8 mouse cellular contexts compared by ENCODE assay signal in genomic region chr17:23802746-23803365, GRCm38 (mm10). TPM values are rescaled to one million over a fixed set of nuclear protein-coding genes. Genes with fewer than 3 reads are reported as not detected.
DNase-seq lines count a peak whose midpoint lies in the region; ATAC-seq lines count a peak whose summit lies in the region.

No protein-coding gene starts in this region.

- peak overlapping the region; percentile 94 for H3K4me2 ChIP-seq in heart, embryonic 14.5 days (ENCODE audit: low read length)
- peak overlapping the region; percentile 82 for H3K4me2 ChIP-seq in liver, embryonic 13.5 days
- peak overlapping the region; percentile 78 for H3K4me2 ChIP-seq in stomach, embryonic 16.5 days (ENCODE audit: low read depth, low read length)

- H3K4me3 ChIP-seq in heart, embryonic 14.5 days (ENCODE audit: control insufficient read depth in 1 of 2, insufficient read depth in 1 of 2, low read depth in 1 of 2, low read length in 2 of 2) = peak overlapping the region; percentile 93 to 98
- H3K4me3 ChIP-seq in liver, embryonic 13.5 days (replicated peaks) = peak overlapping the region; percentile 94
- peak overlapping the region; percentile 100 for H3K4me3 ChIP-seq in stomach, embryonic 16.5 days (replicated peaks; ENCODE audit: low read length)

- peak overlapping the region; percentile 90 to 96 for H3K27ac ChIP-seq in heart, embryonic 14.5 days (replicated peaks in 1 of 2; ENCODE audit: control insufficient read depth in 1 of 2, insufficient read depth in 1 of 2, low read depth in 2 of 2, low read length in 2 of 2)
- peak overlapping the region; percentile 96 for H3K27ac ChIP-seq in liver, embryonic 13.5 days
- peak overlapping the region; percentile 96 for H3K27ac ChIP-seq in stomach, embryonic 16.5 days (ENCODE audit: low read length)

- peaks cover 8% of the 10 kb centered on the region for H3K36me3 ChIP-seq in heart, embryonic 14.5 days (ENCODE audit: control insufficient read depth, insufficient read depth, low read length)
- H3K36me3 ChIP-seq in liver, embryonic 13.5 days = peaks cover 13% of the 10 kb centered on the region
- no peaks in the 10 kb centered on the region for H3K36me3 ChIP-seq in stomach, embryonic 16.5 days (ENCODE audit: control insufficient read depth, insufficient read depth, low read length)

- no peaks in the 10 kb centered on the region for H3K27me3 ChIP-seq in heart, embryonic 14.5 days (ENCODE audit: control insufficient read depth, insufficient read depth, low read length)
- no peaks in the 10 kb centered on the region for H3K27me3 ChIP-seq in liver, embryonic 13.5 days
- no peaks in the 10 kb centered on the region for H3K27me3 ChIP-seq in stomach, embryonic 16.5 days (ENCODE audit: control insufficient read depth, insufficient read depth, low read length)

- H3K9me3 ChIP-seq in heart, embryonic 14.5 days (ENCODE audit: control insufficient read depth, low read length) = no peaks in the 10 kb centered on the region
- H3K9me3 ChIP-seq in liver, embryonic 13.5 days (replicated peaks) = no peaks in the 10 kb centered on the region
- no peaks in the 10 kb centered on the region for H3K9me3 ChIP-seq in stomach, embryonic 16.5 days (replicated peaks; ENCODE audit: control insufficient read depth, low read length)

- H3K4me1 ChIP-seq in heart, embryonic 14.5 days (ENCODE audit: control insufficient read depth in 2 of 2, insufficient read depth in 2 of 2, low read length in 2 of 2) = peaks cover 5 to 26% of the 10 kb centered on the region in 2 experiments
- peaks cover 39% of the 10 kb centered on the region for H3K4me1 ChIP-seq in liver, embryonic 13.5 days (replicated peaks)
- H3K4me1 ChIP-seq in stomach, embryonic 16.5 days (ENCODE audit: control insufficient read depth, insufficient read depth, low read length) = peaks cover 23% of the 10 kb centered on the region

- H3K9ac ChIP-seq in heart, embryonic 14.5 days (ENCODE audit: low read length) = peak overlapping the region; percentile 99
- peak overlapping the region; percentile 97 for H3K9ac ChIP-seq in liver, embryonic 13.5 days
- H3K9ac ChIP-seq in stomach, embryonic 16.5 days (ENCODE audit: low read length) = peak overlapping the region; percentile 99

- peak; percentile 93 for DNase-seq in c-Kit-negative CD71-positive TER-119-positive erythroid progenitor cells, embryonic 14.5 days (ENCODE audit: low read depth, low spot score)
- peak; percentile 100 for DNase-seq in fibroblast of lung, adult 2 months (ENCODE audit: low read depth)
- peak; percentile 99 for DNase-seq in kidney, postnatal 14 days
- peak; percentile 91 for DNase-seq in liver, embryonic 13.5 days
- peak; percentile 93 for DNase-seq in neural tube, embryonic 10.5 days (ENCODE audit: extremely low spot score, low spot score)

- peak; percentile 88 for ATAC-seq in CD4-positive, CD25-positive, alpha-beta regulatory T cell, adult 4 months
- peak; percentile 96 for ATAC-seq in heart, embryonic 14.5 days (ENCODE audit: insufficient number of reproducible peaks, insufficient read depth, low FRiP score, low read depth)
- peak; percentile 97 for ATAC-seq in liver, embryonic 13.5 days (ENCODE audit: low read depth)
- peak; percentile 98 for ATAC-seq in stomach, embryonic 16.5 days (ENCODE audit: insufficient read depth, low FRiP score)

- WGBS in heart, embryonic 14.5 days = under 1% methylated on average over 57 of the region's 60 CpGs
- WGBS in liver, embryonic 13.5 days (ENCODE audit: insufficient replicate concordance) = under 1% methylated on average over 60 of the region's 60 CpGs
- under 1% methylated on average over 60 of the region's 60 CpGs for WGBS in stomach, embryonic 16.5 days

RNA-seq across cellular contexts. Expression of gene Srrm2, which starts 12.5 kb away (rescaled TPM):
- 100 to 1,000 TPM; 289 to 316 TPM for polyA plus RNA-seq in CD4-positive, CD25-positive, alpha-beta regulatory T cell, adult 4 months (2017; shearing (Covaris generic))
- polyA plus RNA-seq in heart, embryonic 14.5 days (2014; fragmentation: Nextera tagmentation; extraction: Ambion mirVana) = 300 and 318 TPM in 2 replicates
- 228 and 235 TPM in 2 replicates for polyA plus RNA-seq in liver, embryonic 13.5 days (2015; fragmentation: Nextera tagmentation; extraction: Ambion mirVana)
- 334 and 350 TPM in 2 replicates for polyA plus RNA-seq in stomach, embryonic 16.5 days (2015; fragmentation: Nextera tagmentation; extraction: Ambion mirVana)

RNA-seq across cellular contexts. Expression of gene Flywch2, which starts 17.0 kb away (rescaled TPM):
- polyA plus RNA-seq in CD4-positive, CD25-positive, alpha-beta regulatory T cell, adult 4 months (2017; shearing (Covaris generic)) = 1 to 10 TPM; 3.4 to 3.5 TPM
- polyA plus RNA-seq in heart, embryonic 14.5 days (2014; fragmentation: Nextera tagmentation; extraction: Ambion mirVana) = 4.4 and 5.1 TPM in 2 replicates
- 1.3 and 1.4 TPM in 2 replicates for polyA plus RNA-seq in liver, embryonic 13.5 days (2015; fragmentation: Nextera tagmentation; extraction: Ambion mirVana)
- polyA plus RNA-seq in stomach, embryonic 16.5 days (2015; fragmentation: Nextera tagmentation; extraction: Ambion mirVana) = 19.4 and 19.8 TPM in 2 replicates

RNA-seq across cellular contexts. Expression of gene Elob, which starts 26.1 kb away (rescaled TPM):
- polyA plus RNA-seq in CD4-positive, CD25-positive, alpha-beta regulatory T cell, adult 4 months (2017; shearing (Covaris generic)) = 100 to 1,000 TPM; 600 to 664 TPM
- polyA plus RNA-seq in heart, embryonic 14.5 days (2014; fragmentation: Nextera tagmentation; extraction: Ambion mirVana) = 950 and 1,075 TPM in 2 replicates
- 535 and 572 TPM in 2 replicates for polyA plus RNA-seq in liver, embryonic 13.5 days (2015; fragmentation: Nextera tagmentation; extraction: Ambion mirVana)
- polyA plus RNA-seq in stomach, embryonic 16.5 days (2015; fragmentation: Nextera tagmentation; extraction: Ambion mirVana) = 906 and 920 TPM in 2 replicates

RNA-seq across cellular contexts. Expression of gene Flywch1, which starts 31.5 kb away (rescaled TPM):
- polyA plus RNA-seq in CD4-positive, CD25-positive, alpha-beta regulatory T cell, adult 4 months (2017; shearing (Covaris generic)) = 10 to 100 TPM; 15.1 to 21.4 TPM
- polyA plus RNA-seq in heart, embryonic 14.5 days (2014; fragmentation: Nextera tagmentation; extraction: Ambion mirVana) = 42.4 TPM in 2 replicates
- polyA plus RNA-seq in liver, embryonic 13.5 days (2015; fragmentation: Nextera tagmentation; extraction: Ambion mirVana) = 12.6 and 13.0 TPM in 2 replicates
- polyA plus RNA-seq in stomach, embryonic 16.5 days (2015; fragmentation: Nextera tagmentation; extraction: Ambion mirVana) = 43.3 and 47.0 TPM in 2 replicates

RNA-seq across cellular contexts. Expression of gene Prss33, which starts 33.0 kb away (rescaled TPM):
- polyA plus RNA-seq in CD4-positive, CD25-positive, alpha-beta regulatory T cell, adult 4 months (2017; shearing (Covaris generic)) = not detected
- not detected in 2 replicates for polyA plus RNA-seq in heart, embryonic 14.5 days (2014; fragmentation: Nextera tagmentation; extraction: Ambion mirVana)
- polyA plus RNA-seq in liver, embryonic 13.5 days (2015; fragmentation: Nextera tagmentation; extraction: Ambion mirVana) = not detected in 2 replicates
- 0.21 TPM in 1 of 2 replicates, not detected in the other for polyA plus RNA-seq in stomach, embryonic 16.5 days (2015; fragmentation: Nextera tagmentation; extraction: Ambion mirVana)

Comparison
In these comparisons a context has a peak if more than half of its experiments do, and no peak if none do; other contexts are left out.
1. Peak in every context shown above with its lines: DNase-seq, ATAC-seq, H3K4me3 ChIP-seq and H3K27ac ChIP-seq.